Comparison of ENCODE assay signal across 27 mouse cellular contexts in genomic region chr16:35117436-35117835, GRCm38 (mm10). TPM values are rescaled to one million over a fixed set of nuclear protein-coding genes. Genes with fewer than 3 reads are reported as not detected.
DNase-seq lines count a peak whose midpoint lies in the region; ATAC-seq lines count a peak whose summit lies in the region.
"Had no signal": no experiment of that assay in that cellular context is flagged by ENCODE, and none has a peak within 500 bp of the region (broad histone marks: within the 10 kb centered on the region; RNA-seq: fewer than 3 reads in every experiment).

No protein-coding gene starts in this region.

- intact Hi-C loops in heart, postnatal 10 days (cut with DNase I), result no loop called here

- peaks cover 29% of the 10 kb centered on the region for H3K4me1 ChIP-seq in heart, embryonic 13.5 days
- no peaks in the 10 kb centered on the region for H3K4me1 ChIP-seq in midbrain, embryonic 11.5 days (ENCODE audit: control insufficient read depth, insufficient read depth, low read length)
- 0 out of 2 replicates have a peak, but pooled peaks cover under 1% of the 10 kb centered on the region for H3K4me1 ChIP-seq in midbrain, embryonic 13.5 days (replicated peaks)
- H3K4me1 ChIP-seq: forebrain, embryonic 15.5 days; limb, embryonic 12.5 days; liver, embryonic 15.5 days; neural tube, embryonic 12.5 days had no signal

- 0 out of 2 replicates have a peak overlapping the region, but pooled peaks have one; percentile 4 for H3K9ac ChIP-seq in heart, embryonic 13.5 days
- no peak overlapping the region for H3K9ac ChIP-seq in midbrain, embryonic 11.5 days (ENCODE audit: low read length)
- H3K9ac ChIP-seq in midbrain, embryonic 13.5 days (replicated peaks), result no peak overlapping the region
- H3K9ac ChIP-seq: forebrain, embryonic 15.5 days; kidney, embryonic 15.5 days; limb, embryonic 12.5 days; liver, embryonic 15.5 days; neural tube, embryonic 12.5 days had no signal

- no peak overlapping the region for H3K27ac ChIP-seq in heart, embryonic 13.5 days (replicated peaks)
- H3K27ac ChIP-seq in midbrain, embryonic 11.5 days (ENCODE audit: low read depth, low read length), result no peak overlapping the region
- H3K27ac ChIP-seq in midbrain, embryonic 13.5 days, result no peak overlapping the region
- H3K27ac ChIP-seq: forebrain, embryonic 15.5 days; kidney, embryonic 15.5 days; layer of hippocampus, adult 2 months; left cerebral cortex, adult 2 months; limb, embryonic 12.5 days; liver, embryonic 15.5 days; midbrain, embryonic 10.5 days; neural tube, embryonic 12.5 days had no signal

- WGBS in heart, embryonic 13.5 days, result 34% methylated on average over 7 of the region's 7 CpGs
- 59% methylated on average over 7 of the region's 7 CpGs for WGBS in midbrain, embryonic 11.5 days
- WGBS in midbrain, embryonic 13.5 days, result 60% methylated on average over 7 of the region's 7 CpGs

- H3K27me3 ChIP-seq in heart, embryonic 13.5 days (replicated peaks), result no peaks in the 10 kb centered on the region
- no peaks in the 10 kb centered on the region for H3K27me3 ChIP-seq in midbrain, embryonic 11.5 days (ENCODE audit: control insufficient read depth, insufficient read depth, low read length)
- no peaks in the 10 kb centered on the region for H3K27me3 ChIP-seq in midbrain, embryonic 13.5 days
- H3K27me3 ChIP-seq: forebrain, embryonic 15.5 days; kidney, embryonic 15.5 days; liver, embryonic 15.5 days; neural tube, embryonic 12.5 days had no signal

- no peak for ATAC-seq in heart, embryonic 13.5 days (ENCODE audit: extremely low read depth, insufficient number of reproducible peaks, low FRiP score, low TSS enrichment)
- no peak for ATAC-seq in midbrain, embryonic 11.5 days (ENCODE audit: low FRiP score)
- ATAC-seq in midbrain, embryonic 13.5 days, result no peak
- ATAC-seq: activated CD4-positive, CD25-positive, alpha-beta regulatory T cell, adult 4 months; CD4-positive, CD25-positive, alpha-beta regulatory T cell, adult 4 months; forebrain, embryonic 15.5 days; hindbrain, embryonic 16.5 days had no signal

- no peak overlapping the region for H3K4me3 ChIP-seq in heart, embryonic 13.5 days
- H3K4me3 ChIP-seq in midbrain, embryonic 11.5 days (ENCODE audit: low read depth, low read length), result no peak overlapping the region
- no peak overlapping the region for H3K4me3 ChIP-seq in midbrain, embryonic 13.5 days (replicated peaks)
- H3K4me3 ChIP-seq: forebrain, embryonic 15.5 days; kidney, embryonic 15.5 days; layer of hippocampus, adult 2 months; left cerebral cortex, adult 2 months; limb, embryonic 12.5 days; liver, embryonic 15.5 days; midbrain, embryonic 10.5 days; myocyte; neural tube, embryonic 12.5 days had no signal

- H3K9me3 ChIP-seq in heart, embryonic 13.5 days, result peaks cover 3% of the 10 kb centered on the region; the same call in 1 of the 2 replicates
- H3K9me3 ChIP-seq in midbrain, embryonic 11.5 days (ENCODE audit: control insufficient read depth, low read length), result no peaks in the 10 kb centered on the region
- no peaks in the 10 kb centered on the region for H3K9me3 ChIP-seq in midbrain, embryonic 13.5 days
- H3K9me3 ChIP-seq: forebrain, embryonic 15.5 days; kidney, embryonic 15.5 days; liver, embryonic 15.5 days; midbrain, embryonic 10.5 days; neural tube, embryonic 12.5 days had no signal

- DNase-seq in gastrocnemius, postnatal 25 days, result peak; percentile 47
- no peak for DNase-seq in gastrocnemius, postnatal 4 days (ENCODE audit: low spot score in 2 of 2)
- DNase-seq in heart, postnatal 10 days, result no peak
- peak; percentile 71 for DNase-seq in midbrain, embryonic 11.5 days (ENCODE audit: low spot score, missing footprints)
- peak; percentile 25 for DNase-seq in fibroblast of lung, adult 2 months (ENCODE audit: low read depth)
- DNase-seq: adrenal gland, adult 8-10 months; cerebellum, adult 9-10 months; cerebellum, postnatal 36 days; kidney, adult 18-20 months; kidney, postnatal 25 days; thymus, adult 2 months; thymus, postnatal 36 days had no signal

- no peaks in the 10 kb centered on the region for H3K36me3 ChIP-seq in heart, embryonic 13.5 days
- H3K36me3 ChIP-seq in midbrain, embryonic 11.5 days (ENCODE audit: control insufficient read depth, insufficient read depth, low read length), result no peaks in the 10 kb centered on the region
- no peaks in the 10 kb centered on the region for H3K36me3 ChIP-seq in midbrain, embryonic 13.5 days
- H3K36me3 ChIP-seq: forebrain, embryonic 15.5 days; kidney, embryonic 15.5 days; limb, embryonic 12.5 days; liver, embryonic 15.5 days; midbrain, embryonic 10.5 days; neural tube, embryonic 12.5 days had no signal

- H3K4me2 ChIP-seq in heart, embryonic 13.5 days, result no peak overlapping the region
- no peak overlapping the region for H3K4me2 ChIP-seq in midbrain, embryonic 11.5 days
- H3K4me2 ChIP-seq in midbrain, embryonic 13.5 days (replicated peaks), result no peak overlapping the region
- H3K4me2 ChIP-seq: forebrain, embryonic 15.5 days; kidney, embryonic 15.5 days; limb, embryonic 12.5 days; liver, embryonic 15.5 days; neural tube, embryonic 12.5 days had no signal

RNA-seq across cellular contexts. Expression of gene Adcy5, which starts 37.2 kb away (rescaled TPM):
- 1 to 10 TPM; 1.2 to 4.1 TPM for total RNA-seq in gastrocnemius, postnatal 25 days (2021)
- total RNA-seq in gastrocnemius, postnatal 4 days (2021), result 1 to 10 TPM; 4.7 to 5.9 TPM
- 5.4 and 6.1 TPM in 2 replicates for polyA plus RNA-seq in heart, embryonic 13.5 days (2015; fragmentation: Nextera tagmentation; extraction: Ambion mirVana)
- 10 to 100 TPM; 55.1 to 56.3 TPM for total RNA-seq in heart, postnatal 10 days (2021)
- 1.7 TPM in 2 replicates for polyA plus RNA-seq in midbrain, embryonic 11.5 days (2014; fragmentation: Nextera tagmentation; extraction: Ambion mirVana)
- polyA plus RNA-seq in midbrain, embryonic 13.5 days (2015; fragmentation: Nextera tagmentation; extraction: Ambion mirVana), result 4.5 and 6.0 TPM in 2 replicates
- total RNA-seq: megakaryocyte progenitor cell, adult 5-6 weeks had no signal
- polyA plus RNA-seq: myocyte had no signal

Comparison
In these comparisons a context has a peak if more than half of its experiments do, and no peak if none do; other contexts are left out.
1. DNase-seq: peak in gastrocnemius, postnatal 25 days (single experiment), midbrain, embryonic 11.5 days (single experiment) and fibroblast of lung, adult 2 months (single experiment); none in gastrocnemius, postnatal 4 days (0 of 2) and heart, postnatal 10 days (0 of 2).
2. RNA of gene Adcy5, which starts 37.2 kb away (total RNA-seq): 55.1 to 56.3 TPM in heart, postnatal 10 days; 4.7 to 5.9 TPM in gastrocnemius, postnatal 4 days and 1.2 to 4.1 TPM in gastrocnemius, postnatal 25 days; every median in the first group is over 4 times any median in the second.